Mouse (Mus musculus): ENCODE measurements around the gene Dnal1. TPM values are rescaled to one million over a fixed set of nuclear protein-coding genes. Genes with fewer than 3 reads are reported as not detected.

The Dnal1 gene
- total RNA-seq, 2 experiments from 2014 or later: 86.7 to 102 TPM

DNA sequence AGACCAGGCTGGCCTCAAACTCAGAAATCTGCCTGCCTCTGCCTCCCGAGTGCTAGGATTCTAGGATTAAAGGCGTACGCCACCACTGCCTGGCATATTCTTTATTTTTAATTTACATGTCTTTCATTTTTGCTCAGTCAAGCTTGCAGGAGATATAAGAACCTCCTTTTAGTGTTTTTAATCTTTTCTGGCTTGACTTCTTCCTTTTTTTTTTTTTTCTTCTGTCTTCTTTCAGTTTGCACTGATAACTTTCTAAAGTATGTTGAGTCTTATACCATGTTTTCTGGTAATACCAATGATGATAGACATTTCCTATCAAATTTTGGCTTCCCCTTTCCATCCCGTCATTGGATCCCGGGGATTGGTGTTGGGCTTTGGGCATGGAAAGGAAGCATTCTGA, 5.4 kb downstream of the Dnal1 start:
- intact Hi-C loops (cut with DNase I): no loop called here

GRCm38 (mm10) chr12:84125892-84126291, 11.7 kb downstream of the Dnal1 start:
- no peak for DNase-seq (ENCODE audit: low spot score in 2 of 2)
- intact Hi-C loops (cut with DNase I): no loop called here

More for the DNA sequence above, 5.4 kb downstream of the Dnal1 start:
- no peak for DNase-seq (ENCODE audit: low spot score in 2 of 2)

DNA sequence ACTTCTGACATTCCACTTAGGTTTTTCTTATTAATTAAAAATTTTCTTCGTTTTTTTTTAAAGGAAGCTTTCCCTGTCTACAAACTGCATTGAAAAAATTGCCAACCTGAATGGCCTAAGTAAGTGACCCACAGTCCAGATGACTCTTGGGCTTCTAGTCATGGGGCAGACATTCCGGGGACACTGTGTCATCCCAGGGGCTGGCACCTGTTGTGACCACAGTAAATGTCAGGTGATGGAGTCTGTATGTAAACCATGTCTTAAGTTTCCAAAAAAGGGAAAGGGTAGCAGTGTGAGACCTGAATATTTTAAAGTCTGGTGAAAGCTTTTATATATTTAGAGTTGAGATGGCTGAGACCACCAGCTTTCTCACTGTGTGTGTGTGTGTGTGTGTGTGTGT, 12.7 kb downstream of the Dnal1 start:
- no peak for DNase-seq (ENCODE audit: low spot score in 2 of 2)

GRCm38 (mm10) chr12:84128576-84128975, 14.4 kb downstream of the Dnal1 start:
- intact Hi-C loops (cut with DNase I): no loop called here
- no peak for DNase-seq (ENCODE audit: low spot score in 2 of 2)

More for the DNA sequence above, 12.7 kb downstream of the Dnal1 start:
- intact Hi-C loops (cut with DNase I): no loop called here

DNA sequence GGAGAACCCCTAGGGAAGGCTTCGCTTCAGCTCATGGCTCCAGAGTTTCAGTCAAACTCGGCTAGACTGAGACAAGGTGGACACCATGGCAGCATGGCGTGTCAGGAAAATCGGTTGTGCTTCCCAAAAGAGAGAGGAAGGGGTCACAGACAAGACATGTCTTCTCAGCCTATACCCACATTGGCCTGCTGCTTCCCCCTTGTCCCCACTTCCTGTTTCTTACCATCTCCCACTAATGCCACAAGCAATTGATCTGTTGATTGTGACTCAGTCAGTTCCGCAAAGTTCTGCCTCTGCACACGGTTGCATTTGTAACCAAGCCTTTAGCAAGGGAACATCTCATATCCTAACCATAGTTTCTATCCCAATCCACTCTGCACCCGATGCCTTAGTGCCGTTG, 15.8 kb downstream of the Dnal1 start:
- intact Hi-C loops (cut with DNase I): no loop called here

GRCm38 (mm10) chr12:84132265-84132664, 18.1 kb downstream of the Dnal1 start:
- intact Hi-C loops (cut with DNase I): no loop called here
- DNase-seq (ENCODE audit: low spot score in 2 of 2): no peak

More for the DNA sequence above, 15.8 kb downstream of the Dnal1 start:
- no peak for DNase-seq (ENCODE audit: low spot score in 2 of 2)

GRCm38 (mm10) chr12:84137131-84137530, 23.0 kb downstream of the Dnal1 start:
- intact Hi-C loops (cut with DNase I): no loop called here
- no peak for DNase-seq (ENCODE audit: low spot score in 2 of 2)

- no peak for DNase-seq (ENCODE audit: low spot score in 2 of 2)
Measured at GRCm38 (mm10) chr12:84140135-84140534, 26.0 kb downstream of the Dnal1 start.

GRCm38 (mm10) chr12:84141271-84141670, 27.1 kb downstream of the Dnal1 start:
- intact Hi-C loops (cut with DNase I): no loop called here
- no peak for DNase-seq (ENCODE audit: low spot score in 2 of 2)

More at GRCm38 (mm10) chr12:84140135-84140534, 26.0 kb downstream of the Dnal1 start:
- intact Hi-C loops (cut with DNase I): no loop called here

DNA sequence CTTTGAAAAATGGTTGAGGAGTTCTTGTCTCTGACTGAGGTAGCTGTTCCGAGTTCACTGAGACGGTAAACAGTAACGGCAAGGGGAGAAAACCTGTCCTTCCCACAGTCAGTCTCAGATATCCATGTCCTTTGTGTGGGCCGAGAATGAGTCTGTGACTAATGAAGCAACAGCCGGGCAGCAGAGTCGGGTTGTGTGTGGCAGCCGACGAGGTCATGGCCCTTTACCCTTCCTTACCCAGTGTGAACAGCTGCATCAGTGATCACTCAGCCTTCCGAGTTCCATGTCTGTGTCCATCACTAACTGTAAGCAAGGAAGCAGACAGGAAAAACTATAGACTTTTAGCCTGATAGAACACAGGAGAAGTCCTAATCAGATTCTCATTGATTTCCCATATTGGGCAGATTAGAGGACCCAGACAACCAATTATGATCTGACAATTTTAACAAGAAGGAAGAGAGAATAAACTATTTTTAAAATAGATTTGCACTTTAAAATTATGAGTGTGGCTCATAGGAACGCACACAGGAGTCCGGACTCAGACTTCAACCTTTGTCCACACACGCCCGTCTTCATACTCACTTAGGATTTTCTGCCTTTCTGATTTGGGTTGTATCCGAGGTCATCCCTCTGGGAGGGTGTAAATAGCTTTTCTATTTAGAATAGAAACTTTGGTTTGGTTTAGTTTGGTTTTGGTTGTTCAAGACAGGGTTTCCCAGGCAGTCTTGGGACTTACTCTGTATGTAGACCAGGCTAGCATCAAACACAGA, 28.3 kb downstream of the Dnal1 start:
- DNase-seq (ENCODE audit: low spot score in 2 of 2): no peak
- intact Hi-C loops (cut with DNase I): no loop called here

DNA sequence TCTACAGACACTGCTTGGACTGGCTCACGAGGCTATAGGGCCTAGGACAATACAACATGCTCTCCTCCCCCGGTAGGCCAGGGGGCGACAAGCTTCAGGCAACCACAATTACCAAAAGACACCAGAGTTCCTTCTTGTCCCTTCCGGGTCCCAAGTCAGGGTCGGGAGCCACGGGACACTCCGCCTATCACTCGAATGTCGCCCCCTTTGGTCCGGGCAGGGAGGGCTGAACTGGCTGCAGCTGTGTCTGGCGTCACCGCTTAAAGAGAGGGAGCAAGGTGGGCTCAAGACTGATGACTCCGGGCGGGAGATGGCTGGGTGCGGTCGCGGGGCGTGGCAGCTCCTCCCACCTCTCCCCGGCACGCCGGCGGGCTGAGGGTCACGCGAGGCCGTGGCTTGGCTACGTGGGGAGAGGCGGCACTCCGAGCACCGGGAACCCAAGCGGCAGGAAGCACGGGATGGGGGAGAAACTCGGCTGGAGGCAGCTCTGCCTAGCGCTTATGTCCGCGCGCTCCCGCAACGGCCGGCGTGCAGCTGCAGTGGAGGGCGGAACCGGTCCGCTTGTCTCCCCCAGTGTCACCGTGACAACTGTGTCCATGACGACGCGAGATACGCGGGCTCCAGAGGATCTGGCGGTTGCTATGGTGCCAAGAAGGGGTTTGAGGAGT, 33.9 kb downstream of the Dnal1 start, which contains the start of gene Pnma1:
TSS of gene Pnma1 (minus strand) at position 536 of the 668 bp plus-strand sequence.
- DNase-seq (ENCODE audit: low spot score in 2 of 2): peak; percentile 77 to 86
- intact Hi-C loops (cut with DNase I): no loop called here

GRCm38 (mm10) chr12:84148622-84149012, 34.5 kb downstream of the Dnal1 start:
- intact Hi-C loops (cut with DNase I): no loop called here

GRCm38 (mm10) chr12:84149971-84150370, 35.8 kb downstream of the Dnal1 start:
- intact Hi-C loops (cut with DNase I): no loop called here
- DNase-seq (ENCODE audit: low spot score in 2 of 2): no peak

More at GRCm38 (mm10) chr12:84148622-84149012, 34.5 kb downstream of the Dnal1 start:
- no peak for DNase-seq (ENCODE audit: low spot score in 2 of 2)

- intact Hi-C loops (cut with DNase I): no loop called here
- DNase-seq (ENCODE audit: low spot score in 2 of 2): no peak
Measured at GRCm38 (mm10) chr12:84150976-84151375, 36.8 kb downstream of the Dnal1 start.

DNA sequence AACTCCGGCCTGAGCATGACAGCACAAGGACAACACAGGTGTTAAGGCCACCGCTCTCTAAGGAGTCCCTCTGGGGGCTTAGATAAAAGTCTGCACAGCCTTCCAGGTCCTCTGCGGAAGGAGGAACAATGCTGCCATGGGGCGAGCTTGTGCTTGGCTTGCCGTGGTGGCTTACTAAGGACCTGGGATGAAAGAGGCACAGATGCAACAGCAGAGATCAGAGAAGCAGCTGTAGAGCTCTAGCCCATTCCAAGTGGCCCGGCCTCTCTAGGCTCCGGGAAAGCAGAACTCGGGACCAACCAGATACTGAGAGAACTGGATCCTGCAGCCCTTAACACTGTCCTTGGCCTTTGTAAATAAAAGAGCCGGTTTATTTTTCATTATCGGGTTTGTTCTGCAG, 37.7 kb downstream of the Dnal1 start:
- DNase-seq (ENCODE audit: low spot score in 2 of 2): no peak
- intact Hi-C loops (cut with DNase I): no loop called here

- no peak for DNase-seq (ENCODE audit: low spot score in 2 of 2)
- intact Hi-C loops (cut with DNase I): no loop called here
Measured at GRCm38 (mm10) chr12:84152352-84153190, 38.4 kb downstream of the Dnal1 start.

DNA sequence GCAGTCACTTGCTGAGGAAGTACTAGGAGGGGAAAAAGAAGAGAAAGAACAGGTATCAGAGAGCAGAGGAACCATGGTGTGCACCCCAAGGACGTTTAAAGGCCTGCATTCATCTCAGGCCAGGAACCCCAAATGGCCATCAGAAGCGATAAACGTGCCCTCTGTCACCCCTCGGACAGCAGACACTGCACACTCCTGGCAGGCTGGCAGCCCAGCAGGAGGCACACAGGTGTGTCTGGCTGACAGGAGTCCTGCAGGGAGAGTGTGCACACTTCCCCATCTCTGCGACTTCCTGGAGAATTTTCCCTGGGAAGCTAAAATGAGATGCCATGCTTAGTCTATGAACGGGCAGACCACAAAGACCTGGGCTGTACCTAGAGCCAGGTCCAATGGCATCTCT, 39.2 kb downstream of the Dnal1 start:
- intact Hi-C loops (cut with DNase I): no loop called here
- DNase-seq (ENCODE audit: low spot score in 2 of 2): no peak

GRCm38 (mm10) chr12:84154786-84155522, 40.8 kb downstream of the Dnal1 start:
- DNase-seq (ENCODE audit: low spot score in 2 of 2): no peak
- intact Hi-C loops (cut with DNase I): no loop called here

GRCm38 (mm10) chr12:84155523-84155871, 41.3 kb downstream of the Dnal1 start:
- intact Hi-C loops (cut with DNase I): no loop called here
- no peak for DNase-seq (ENCODE audit: low spot score in 2 of 2)

DNA sequence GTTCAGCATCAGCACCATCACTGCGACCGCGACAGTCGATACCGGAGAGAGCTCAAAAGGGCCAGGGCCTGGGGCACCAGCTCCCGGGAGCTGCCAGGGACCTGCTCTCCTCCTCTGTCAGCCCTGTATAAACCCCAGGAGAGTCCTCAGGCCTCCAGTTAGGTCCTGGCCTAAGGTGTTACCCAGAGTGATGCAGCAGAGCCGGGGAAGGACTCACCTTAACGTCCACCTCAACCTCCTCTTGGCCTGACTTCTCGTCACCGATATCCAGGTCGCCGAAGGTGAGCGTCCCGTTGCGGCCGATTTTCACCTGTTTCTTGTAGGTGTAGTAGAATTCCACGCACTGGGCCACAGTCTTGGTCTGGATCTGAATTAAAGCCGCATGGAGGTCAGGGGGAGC, 42.0 kb downstream of the Dnal1 start:
- no peak for DNase-seq (ENCODE audit: low spot score in 2 of 2)
- intact Hi-C loops (cut with DNase I): no loop called here
